Mouse (Mus musculus): ENCODE results near the gene Fbxo11. TPM values are rescaled to one million over a fixed set of nuclear protein-coding genes. Genes with fewer than 3 reads are reported as not detected.
"Not testable (repeated sequence)": the region's sequence is repeated elsewhere in the genome, so short reads cannot be mapped to it uniquely, and the experiment has no call there.

Fbxo11 gene
- polyA plus RNA-seq, 1 experiment from 2014 or later: 21.6 TPM

DNA sequence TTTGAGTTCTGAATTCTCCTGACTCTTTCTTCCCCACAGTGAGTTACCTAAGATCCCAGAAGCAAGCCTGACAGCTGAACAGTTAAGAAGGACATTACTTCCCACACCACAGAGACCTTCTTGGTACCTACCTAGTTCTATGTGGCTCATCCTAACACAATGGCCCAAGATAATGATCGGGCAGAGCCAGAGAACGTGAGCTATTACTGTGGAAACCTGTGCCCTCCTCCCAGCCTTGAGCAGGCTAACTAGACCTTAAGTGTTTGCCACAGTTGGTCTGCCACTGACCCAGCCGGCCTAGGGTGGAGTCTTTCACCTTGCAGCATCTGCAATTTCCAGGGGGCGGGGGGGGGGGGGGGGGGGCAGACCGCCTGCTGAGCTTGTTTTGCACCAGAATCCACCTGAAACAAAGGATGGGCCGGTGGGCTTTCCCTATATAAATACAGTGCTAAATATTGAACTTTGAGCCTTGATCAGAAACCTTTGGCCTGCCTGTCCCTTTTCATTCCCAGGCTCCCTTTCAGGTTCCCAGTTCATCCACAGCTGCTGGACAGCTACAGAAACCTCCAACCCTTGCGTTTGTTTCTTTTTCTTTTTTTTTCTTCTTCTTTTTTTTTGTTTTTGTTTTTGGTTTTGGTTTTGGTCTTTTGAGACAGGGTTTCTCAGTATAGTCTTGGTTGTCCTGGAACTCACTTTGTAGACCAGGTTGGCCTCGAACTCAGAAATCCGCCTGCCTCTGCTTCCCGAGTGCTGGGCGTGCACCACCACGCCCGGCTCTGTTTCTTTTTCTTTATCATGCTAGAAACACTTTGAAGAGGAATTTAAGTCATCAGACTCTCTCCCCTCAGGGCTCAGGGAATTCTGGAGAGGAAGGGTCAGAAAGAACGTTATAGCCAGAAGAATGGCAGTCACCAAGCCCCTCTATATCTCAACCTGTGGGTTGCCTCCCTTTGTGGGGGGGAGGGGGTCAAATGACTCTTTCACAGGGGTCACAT, 101.7 kb downstream of the Fbxo11 start:
- no peak for DNase-seq (ENCODE audit: low spot score)
- WGBS: 84% methylated on average over 14 of the region's 14 CpGs
- Histone ChIP-seq H3K4me3 (no peak overlapping the region), H3K36me3 (no peaks in the 10 kb centered on the region), H3K27ac (no peak overlapping the region), H3K4me1 (replicated peaks) (no peaks in the 10 kb centered on the region), H3K27me3 (ENCODE audit: insufficient read depth, poor library complexity, severe bottlenecking) (no peaks in the 10 kb centered on the region), H3K9me3 (peaks cover 8% of the 10 kb centered on the region; the same call in 1 of the 2 replicates)

- WGBS: 93% methylated on average over 5 of the region's 5 CpGs
- H3K4me3 ChIP-seq, H3K9me3 ChIP-seq: not testable (repeated sequence)
These were observed 105.2 kb downstream of the Fbxo11 start for GRCm38 (mm10) chr17:87959931-87960330.

DNA sequence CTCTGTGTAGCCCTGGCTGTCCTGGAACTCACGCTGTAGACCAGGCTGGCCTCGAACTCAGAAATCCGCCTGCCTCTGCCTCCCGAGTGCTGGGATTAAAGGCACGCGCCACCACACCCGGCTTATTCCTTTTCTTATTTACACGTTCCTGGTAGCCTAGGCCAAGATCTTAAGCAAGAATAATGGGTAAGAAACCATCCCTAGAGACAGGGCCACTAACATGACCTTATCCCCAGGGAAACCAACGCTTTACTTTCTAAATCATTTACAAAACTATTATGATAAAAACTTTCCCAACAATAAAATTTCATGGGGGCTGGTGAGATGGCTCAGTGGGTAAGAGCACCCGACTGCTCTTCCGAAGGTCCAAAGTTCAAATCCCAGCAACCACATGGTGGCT, 105.7 kb downstream of the Fbxo11 start:
- not testable (repeated sequence) for DNase-seq (ENCODE audit: low spot score); H3K4me3 ChIP-seq; H3K9me3 ChIP-seq; H3K27ac ChIP-seq; H3K36me3 ChIP-seq; H3K4me1 ChIP-seq (replicated peaks); H3K27me3 ChIP-seq (ENCODE audit: insufficient read depth, poor library complexity, severe bottlenecking)
- WGBS: 95% methylated on average over 11 of the region's 11 CpGs

More at GRCm38 (mm10) chr17:87959931-87960330, 105.2 kb downstream of the Fbxo11 start:
- not testable (repeated sequence) for DNase-seq (ENCODE audit: low spot score); H3K27me3 ChIP-seq (ENCODE audit: insufficient read depth, poor library complexity, severe bottlenecking); H3K4me1 ChIP-seq (replicated peaks); H3K36me3 ChIP-seq; H3K27ac ChIP-seq

- no peak for DNase-seq (ENCODE audit: low spot score)
- H3K27ac ChIP-seq: no peak overlapping the region
- no peaks in the 10 kb centered on the region for H3K36me3 ChIP-seq
- H3K4me1 ChIP-seq (replicated peaks): no peaks in the 10 kb centered on the region
- H3K27me3 ChIP-seq (ENCODE audit: insufficient read depth, poor library complexity, severe bottlenecking): no peaks in the 10 kb centered on the region
- WGBS: 63% methylated on average over 8 of the region's 8 CpGs
- H3K4me3 ChIP-seq: no peak overlapping the region
- H3K9me3 ChIP-seq: peaks cover 8% of the 10 kb centered on the region; the same call in 1 of the 2 replicates
These were observed 106.8 kb downstream of the Fbxo11 start for GRCm38 (mm10) chr17:87958283-87958682.

DNA sequence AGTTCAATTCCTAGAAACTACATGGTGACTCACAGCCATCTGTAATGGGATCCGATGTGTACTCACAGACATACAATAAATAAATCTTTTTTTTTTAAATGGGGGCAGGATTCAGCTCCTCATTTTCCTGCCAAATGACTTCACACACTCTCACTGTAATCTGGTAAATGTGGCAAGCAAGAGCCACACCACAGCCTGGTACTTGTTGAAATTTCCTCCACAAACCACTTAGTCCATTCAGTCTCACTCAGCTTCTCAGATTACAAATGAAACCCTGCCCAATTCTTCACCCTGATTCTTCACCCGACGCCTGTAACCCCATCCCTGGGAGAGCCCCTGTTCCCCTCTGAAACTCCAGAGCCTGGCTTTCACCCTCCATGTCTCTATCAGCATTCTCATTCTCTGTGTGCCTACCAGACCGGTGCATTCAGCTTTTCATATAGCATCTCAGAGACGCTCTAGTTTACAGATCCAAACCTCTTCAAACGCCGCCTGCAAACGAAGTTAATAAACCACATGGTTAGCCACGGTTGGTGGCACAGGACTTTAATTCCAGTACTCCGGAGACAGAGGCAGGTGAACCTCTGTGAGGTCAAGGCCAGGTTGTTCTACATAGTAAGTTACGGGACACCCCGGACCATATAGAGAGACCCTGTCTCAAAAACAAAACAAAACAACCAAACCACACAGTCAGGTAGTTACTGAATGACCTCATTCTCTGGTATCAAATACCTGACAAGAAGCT, 107.8 kb downstream of the Fbxo11 start:
- DNase-seq (ENCODE audit: low spot score): no peak

GRCm38 (mm10) chr17:87954618-87955124, 110.4 kb downstream of the Fbxo11 start:
- WGBS: 91% methylated on average over 13 of the region's 13 CpGs
- not testable (repeated sequence) for DNase-seq (ENCODE audit: low spot score); H3K4me1 ChIP-seq (replicated peaks); H3K27me3 ChIP-seq (ENCODE audit: insufficient read depth, poor library complexity, severe bottlenecking); H3K36me3 ChIP-seq; H3K4me3 ChIP-seq; H3K9me3 ChIP-seq; H3K27ac ChIP-seq

More for the DNA sequence above, 107.8 kb downstream of the Fbxo11 start:
- H3K4me3 ChIP-seq: no peak overlapping the region
- no peaks in the 10 kb centered on the region for H3K27me3 ChIP-seq (ENCODE audit: insufficient read depth, poor library complexity, severe bottlenecking)
- 78% methylated on average over 12 of the region's 12 CpGs for WGBS
- H3K27ac ChIP-seq: no peak overlapping the region
- H3K9me3 ChIP-seq: peaks cover 4% of the 10 kb centered on the region; the same call in 1 of the 2 replicates
- no peaks in the 10 kb centered on the region for H3K36me3 ChIP-seq
- H3K4me1 ChIP-seq (replicated peaks): no peaks in the 10 kb centered on the region

GRCm38 (mm10) chr17:87948965-87949584, 116.0 kb downstream of the Fbxo11 start:
- H3K27me3 ChIP-seq (ENCODE audit: insufficient read depth, poor library complexity, severe bottlenecking): no peaks in the 10 kb centered on the region
- 48% methylated on average over 16 of the region's 16 CpGs for WGBS

More at GRCm38 (mm10) chr17:87948965-87949584, 116.0 kb downstream of the Fbxo11 start:
- H3K4me1 ChIP-seq (replicated peaks): no peaks in the 10 kb centered on the region
- DNase-seq (ENCODE audit: low spot score): peak; percentile 76
- H3K27ac ChIP-seq: no peak overlapping the region
- H3K9me3 ChIP-seq: no peaks in the 10 kb centered on the region
- no peak overlapping the region for H3K4me3 ChIP-seq
- no peaks in the 10 kb centered on the region for H3K36me3 ChIP-seq

Other genes starting within 250 kb of the Fbxo11 start
- not detected in 2 replicates for gene Rpl36-ps4, start 144.3 kb downstream of the Fbxo11 start, polyA plus RNA-seq (2016; fragmentation: Nextera tagmentation; extraction: Ambion mirVana)
- gene Msh6, start 90.2 kb downstream of the Fbxo11 start, polyA plus RNA-seq (2016; fragmentation: Nextera tagmentation; extraction: Ambion mirVana): 64.8 and 87.8 TPM in 2 replicates